Mouse (Mus musculus) A20 (cell line): ENCODE measurements at regions not wholly inside any gene's neighbourhood (a gene's known extent, or its start where the extent isn't known, plus 50 kb on each side); places are given as distances from the start of the nearest gene placed in this dataset.

Source experiments
- DNase-seq: peaks from one replicate; pipeline ENCODE4 v3.0.0-alpha.2; 2011; ENCODE audit warnings: low read depth, low spot score

DNA sequence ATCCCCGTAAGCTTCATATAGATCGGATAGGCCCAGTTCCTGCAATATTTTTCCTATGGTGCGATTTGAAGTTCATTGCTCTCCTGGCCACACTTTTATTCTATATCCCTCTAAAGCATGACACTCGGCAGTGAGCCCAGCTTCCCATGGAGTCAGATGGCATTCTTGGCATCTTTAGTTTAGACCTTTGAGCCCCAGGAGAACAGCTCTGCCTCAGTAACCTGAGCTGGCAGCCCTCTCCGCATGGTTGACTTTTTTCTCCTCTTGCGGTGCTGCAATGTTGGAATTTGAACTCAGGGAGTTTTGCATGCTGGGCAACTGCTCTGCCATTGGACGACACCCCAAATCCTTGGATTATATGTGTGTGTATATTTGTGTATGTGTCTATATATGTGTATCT, 149.7 kb upstream of the 4931429L15Rik start:
- no peak for DNase-seq

DNA sequence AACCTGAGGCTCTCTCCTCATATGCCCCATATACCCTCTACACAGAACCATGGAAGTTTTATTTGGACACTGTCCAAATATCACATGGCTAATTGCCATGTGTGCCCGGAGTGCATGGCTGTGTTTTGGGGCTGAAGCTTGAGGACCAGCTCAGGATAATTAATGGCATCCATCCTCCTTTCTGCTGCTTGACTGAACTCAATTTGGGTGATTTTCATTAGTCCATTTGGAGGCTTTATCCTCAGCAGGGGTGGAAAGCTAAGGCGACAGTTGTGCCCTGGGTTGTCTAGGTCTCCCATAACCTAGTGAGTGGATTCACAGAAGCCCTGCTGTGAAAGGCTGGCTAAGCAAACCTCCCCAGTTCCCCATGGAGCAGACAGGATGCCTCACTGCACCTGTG, 148.5 kb upstream of the 4931429L15Rik start:
- DNase-seq, result no peak

DNA sequence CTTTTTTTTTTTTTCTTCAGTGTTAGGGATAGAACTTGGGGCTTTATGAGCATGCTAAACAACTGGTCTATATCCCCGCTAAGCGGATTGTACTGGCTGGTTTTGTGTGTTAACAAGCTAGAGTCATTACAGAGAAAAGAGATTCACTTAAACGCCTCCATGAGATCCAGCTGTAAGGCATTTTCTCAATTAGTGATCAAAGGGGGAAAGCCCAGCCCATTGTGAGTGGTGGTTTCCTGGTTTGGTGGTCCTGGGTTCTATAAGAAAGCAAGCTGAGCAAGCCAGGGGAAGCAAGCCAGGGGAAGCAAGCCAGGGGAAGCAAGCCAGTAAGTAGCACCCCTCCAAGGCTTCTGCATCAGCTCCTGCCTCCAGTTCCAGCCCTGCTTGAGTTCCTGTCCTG, 147.9 kb upstream of the 4931429L15Rik start:
- DNase-seq, result no peak

DNA sequence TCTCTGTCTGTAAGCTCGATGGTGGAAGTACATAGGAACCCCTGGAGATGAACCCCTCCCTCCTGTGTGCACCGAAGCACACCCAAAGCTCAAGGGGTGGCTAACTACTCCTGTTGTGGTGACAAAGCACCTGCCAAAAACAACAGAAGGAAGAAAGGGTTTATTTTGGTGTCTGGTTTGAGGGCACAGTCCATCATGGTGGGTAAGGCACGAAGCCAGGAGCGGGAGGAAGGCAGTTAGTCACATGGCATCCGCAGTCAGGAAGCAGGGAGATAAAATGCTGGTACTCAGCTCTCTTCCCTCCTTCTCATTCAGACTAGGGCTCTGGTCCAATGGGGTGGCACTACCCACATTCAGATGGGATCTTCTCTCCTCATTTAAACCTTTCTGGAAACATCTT, 142.9 kb upstream of the 4931429L15Rik start:
- DNase-seq, result no peak

DNA sequence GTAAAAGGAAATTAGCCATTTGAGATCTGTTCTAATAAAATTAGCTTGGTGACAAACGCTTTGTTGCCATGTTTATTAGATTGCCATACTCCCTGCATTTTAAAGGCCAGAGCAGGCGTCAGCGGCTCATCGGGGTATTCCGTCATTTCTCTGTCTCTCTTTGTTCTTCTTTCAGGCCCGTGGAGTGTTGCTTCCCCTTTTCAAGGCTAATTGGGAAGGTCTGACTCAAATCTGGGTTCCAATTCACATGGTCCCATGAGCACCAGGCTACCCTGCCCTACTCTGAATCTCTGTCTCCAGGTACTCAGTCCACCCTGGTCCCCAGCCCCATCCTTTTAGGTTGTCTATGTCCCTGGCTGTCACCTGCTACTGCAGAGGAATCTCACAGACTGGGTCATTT, 138.2 kb upstream of the 4931429L15Rik start:
- peak; percentile 5 for DNase-seq

DNA sequence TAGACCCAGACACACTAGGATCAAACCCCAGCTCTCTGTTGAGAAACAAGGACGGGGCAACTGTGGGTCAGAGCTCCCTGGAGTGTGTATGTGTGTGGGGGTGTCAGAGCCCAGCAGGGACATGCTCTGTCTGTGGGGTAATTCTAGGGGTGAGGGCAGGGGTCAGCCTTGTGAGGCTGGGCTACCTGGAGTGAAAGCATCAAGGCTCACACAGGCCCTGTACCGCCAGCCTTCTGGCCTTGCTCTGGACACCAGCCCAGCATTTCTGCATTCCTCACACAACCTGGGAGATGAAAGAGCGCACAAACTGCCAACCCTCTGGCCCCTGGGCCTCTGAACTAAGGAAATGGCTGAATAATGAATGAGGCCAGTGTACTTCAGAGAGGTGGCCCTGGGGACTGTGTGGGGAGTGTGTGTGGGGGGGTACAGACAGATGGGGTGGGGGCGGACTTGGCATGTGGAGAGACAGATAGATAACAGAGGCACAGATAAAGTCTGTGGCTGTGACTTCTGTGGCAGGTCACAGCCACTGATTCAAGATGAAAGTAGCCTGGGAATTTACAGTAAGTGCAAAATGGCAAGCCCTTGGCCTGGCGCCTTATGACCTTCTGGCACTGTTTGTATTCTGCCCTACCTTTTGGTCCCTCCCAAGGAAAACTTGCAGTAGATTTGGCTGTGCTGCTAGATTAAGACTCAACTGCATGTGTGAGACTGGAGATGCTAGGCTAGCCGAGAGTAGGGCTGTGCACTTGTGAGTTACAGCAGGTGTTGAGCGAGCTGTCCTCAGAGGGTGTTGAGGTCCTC, 135.2 kb upstream of the 4931429L15Rik start:
- no peak for DNase-seq

GRCm38 (mm10) chr9:46443191-46444095, 123.7 kb upstream of the 4931429L15Rik start:
- no peak for DNase-seq

DNA sequence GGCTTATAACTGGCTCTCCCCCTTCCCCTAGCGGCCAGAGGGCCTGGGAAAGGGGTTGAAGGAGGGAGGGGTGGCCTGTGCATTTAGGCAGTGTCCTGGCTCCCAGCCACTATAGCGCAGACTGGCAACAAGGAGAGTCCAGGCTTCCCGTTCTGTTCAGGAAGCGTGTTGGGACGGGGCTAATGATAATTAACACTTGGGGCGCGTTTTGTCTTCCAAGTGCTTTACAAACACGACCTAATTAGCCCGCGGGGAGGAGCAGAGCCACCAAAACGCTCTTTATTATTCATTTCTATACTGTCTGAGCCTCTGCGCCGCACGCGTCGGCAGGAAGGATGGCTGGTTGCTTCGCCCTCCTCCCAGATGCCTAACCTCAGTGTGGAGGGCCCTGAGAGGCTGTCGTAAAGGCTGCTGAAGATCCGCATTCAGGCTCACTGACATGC, 123.0 kb upstream of the 4931429L15Rik start:
- no peak for DNase-seq

GRCm38 (mm10) chr9:46440226-46440625, 120.4 kb upstream of the 4931429L15Rik start:
- DNase-seq, result no peak

GRCm38 (mm10) chr9:46434700-46435099, 114.9 kb upstream of the 4931429L15Rik start:
- no peak for DNase-seq

DNA sequence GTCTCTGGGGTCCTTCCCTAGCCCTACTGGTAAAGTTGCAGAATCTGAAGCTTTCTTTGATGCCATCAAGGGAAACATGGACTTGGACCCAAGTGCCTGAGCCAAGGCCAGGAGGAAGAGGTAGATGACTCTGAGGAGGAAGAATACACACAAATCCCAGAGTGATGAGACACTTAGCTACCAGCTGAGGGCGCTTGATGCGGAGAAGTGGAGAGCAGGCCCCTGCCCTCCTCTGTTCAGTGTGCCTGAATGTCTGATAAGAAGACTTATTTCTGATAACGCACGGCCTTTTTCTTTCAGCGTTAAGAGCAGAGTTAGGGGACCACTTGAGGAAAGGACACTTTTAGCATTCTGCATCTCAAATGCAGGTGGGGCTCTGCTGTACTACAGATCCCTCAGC, 113.9 kb upstream of the 4931429L15Rik start:
- peak; percentile 7 for DNase-seq

DNA sequence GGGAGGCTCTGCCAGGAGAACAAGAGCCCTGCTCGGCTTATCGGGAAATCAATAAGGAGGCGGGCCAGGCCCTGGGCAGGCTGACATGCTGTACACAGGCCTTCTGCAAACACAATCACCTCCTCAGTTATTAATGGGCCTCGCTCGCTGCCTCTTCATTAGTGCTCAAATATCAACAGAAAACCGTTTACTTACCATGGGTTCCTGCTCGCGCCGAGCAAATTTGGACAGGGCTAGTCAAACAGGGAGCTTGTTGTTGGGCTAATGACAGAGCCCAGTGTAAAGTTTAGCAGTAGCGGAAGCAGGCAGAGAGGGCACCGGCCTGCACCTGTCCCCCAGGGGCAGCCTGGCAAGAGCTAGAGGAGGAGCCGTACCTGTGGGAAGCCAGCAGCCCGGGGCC, 111.3 kb upstream of the 4931429L15Rik start:
- DNase-seq, result no peak

GRCm38 (mm10) chr9:46423184-46423967, 103.6 kb upstream of the 4931429L15Rik start:
- DNase-seq, result no peak

GRCm38 (mm10) chr9:46421688-46422274, 102.0 kb upstream of the 4931429L15Rik start:
- no peak for DNase-seq

GRCm38 (mm10) chr9:46411686-46412085, 91.9 kb upstream of the 4931429L15Rik start:
- no peak for DNase-seq

GRCm38 (mm10) chr9:46408776-46409175, 89.0 kb upstream of the 4931429L15Rik start:
- no peak for DNase-seq

- no peak for DNase-seq
Observed at GRCm38 (mm10) chr9:46406606-46407005, 86.8 kb upstream of the 4931429L15Rik start.

- DNase-seq, result no peak
Observed at GRCm38 (mm10) chr9:46396591-46396990, 76.8 kb upstream of the 4931429L15Rik start.

DNA sequence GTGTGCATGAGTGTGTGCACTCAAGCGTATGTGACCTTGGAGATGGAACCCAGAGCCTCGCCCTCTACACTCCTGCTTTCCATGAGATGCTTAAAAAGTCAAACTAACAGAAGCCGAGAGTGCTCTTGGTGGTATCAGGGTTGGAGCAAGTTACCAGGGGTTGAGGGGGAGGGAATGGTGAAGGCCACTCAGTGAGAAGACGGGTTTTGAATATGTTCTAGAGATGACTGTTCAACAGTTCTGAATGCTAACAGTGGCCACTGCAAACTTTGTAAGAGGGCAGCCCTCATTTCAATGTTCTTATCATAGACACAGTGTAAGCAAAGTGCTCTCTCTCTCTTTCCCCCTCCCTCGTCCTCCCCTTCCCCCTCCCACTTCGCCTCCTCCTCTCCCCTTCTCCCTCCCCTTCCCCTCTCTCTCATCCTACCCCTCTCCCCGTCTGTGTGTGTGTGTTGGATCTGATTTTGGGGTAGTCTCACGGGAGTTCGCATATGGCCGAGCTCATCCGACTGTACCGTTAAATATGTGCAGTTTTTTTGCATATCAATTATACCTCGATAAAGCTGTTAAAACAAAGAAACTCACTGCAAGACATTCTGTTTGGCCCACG, 75.5 kb upstream of the 4931429L15Rik start:
- no peak for DNase-seq

- DNase-seq, result no peak
Observed at GRCm38 (mm10) chr9:46394239-46394638, 74.5 kb upstream of the 4931429L15Rik start.
